Mouse (Mus musculus): ENCODE results near the gene Scyl1.

The Scyl1 gene

GRCm38 (mm10) chr19:5742241-5742641 lies 29.0 kb downstream of the Scyl1 start:
- DNase-seq (ENCODE audit: low read depth, low spot score), result no peak

GRCm38 (mm10) chr19:5741641-5742240 lies 29.5 kb downstream of the Scyl1 start:
- peak; percentile 66 for DNase-seq (ENCODE audit: low read depth, low spot score)

GRCm38 (mm10) chr19:5740320-5741317 lies 30.6 kb downstream of the Scyl1 start, which contains the start of gene Ltbp3:
Gene Ltbp3, plus strand, starts transcription at chr19:5740904.
- DNase-seq (ENCODE audit: low read depth, low spot score), result peak; percentile 78

- no peak for DNase-seq (ENCODE audit: low read depth, low spot score)
These were observed 31.8 kb downstream of the Scyl1 start for GRCm38 (mm10) chr19:5739446-5739845.

GRCm38 (mm10) chr19:5734325-5734724 lies 36.9 kb downstream of the Scyl1 start:
- no peak for DNase-seq (ENCODE audit: low read depth, low spot score)

- DNase-seq (ENCODE audit: low read depth, low spot score), result peak; percentile 89
These were observed 39.8 kb downstream of the Scyl1 start for GRCm38 (mm10) chr19:5731264-5731978.

- DNase-seq (ENCODE audit: low read depth, low spot score), result no peak
These were observed 40.7 kb downstream of the Scyl1 start for GRCm38 (mm10) chr19:5730314-5731186.

- DNase-seq (ENCODE audit: low read depth, low spot score), result peak; percentile 74
These were observed 41.8 kb downstream of the Scyl1 start, which contains the start of gene Fam89b for GRCm38 (mm10) chr19:5729444-5729815. Gene Fam89b, minus strand, starts transcription at chr19:5729653.

- DNase-seq (ENCODE audit: low read depth, low spot score), result no peak
These were observed 42.4 kb downstream of the Scyl1 start for GRCm38 (mm10) chr19:5728631-5729443.

- DNase-seq (ENCODE audit: low read depth, low spot score), result peak; percentile 86
These were observed 43.5 kb downstream of the Scyl1 start for GRCm38 (mm10) chr19:5727701-5728100.

GRCm38 (mm10) chr19:5726961-5727578 lies 44.1 kb downstream of the Scyl1 start:
- DNase-seq (ENCODE audit: low read depth, low spot score), result no peak

GRCm38 (mm10) chr19:5725767-5726515 lies 45.3 kb downstream of the Scyl1 start, which contains the start of gene Ehbp1l1:
Gene Ehbp1l1, minus strand, starts transcription at chr19:5726317.
- DNase-seq (ENCODE audit: low read depth, low spot score), result no peak

- peak; percentile 95 for DNase-seq (ENCODE audit: low read depth, low spot score)
These were observed 46.1 kb downstream of the Scyl1 start for GRCm38 (mm10) chr19:5725029-5725707.

GRCm38 (mm10) chr19:5724549-5724941 lies 46.7 kb downstream of the Scyl1 start:
- DNase-seq (ENCODE audit: low read depth, low spot score), result peak; percentile 94

- DNase-seq (ENCODE audit: low read depth, low spot score), result no peak
These were observed 47.2 kb downstream of the Scyl1 start for GRCm38 (mm10) chr19:5723934-5724548.

GRCm38 (mm10) chr19:5722848-5723425 lies 48.3 kb downstream of the Scyl1 start:
- DNase-seq (ENCODE audit: low read depth, low spot score), result no peak

GRCm38 (mm10) chr19:5721233-5721632 lies 50.0 kb downstream of the Scyl1 start:
- no peak for DNase-seq (ENCODE audit: low read depth, low spot score)

All from skeletal muscle tissue, adult 2 months (tissue).